Mouse (Mus musculus) lung, embryonic 14.5 days (tissue): ENCODE data around the gene Ppm1h. TPM values are rescaled to one million over a fixed set of nuclear protein-coding genes. Genes with fewer than 3 reads are reported as not detected.
"Not testable (repeated sequence)": the region's sequence is repeated elsewhere in the genome, so short reads cannot be mapped to it uniquely, and the experiment has no call there.

Experiments
- ATAC-seq: fragments of 200-750 bp; cut with Nextera tagmentation; 2 replicates; pipeline ENCODE4 v1.8.0; 2017; ENCODE audit warnings: mild to moderate bottlenecking, moderate TSS enrichment, moderate library complexity; ENCODE audit not compliant: insufficient read depth
- DNase-seq: peaks from one replicate; pipeline ENCODE4 v3.0.0-alpha.2; 2015
- H3K27ac ChIP-seq: fragments of 300-500 bp; sonication (generic); 2 replicates; pipeline ENCODE4 v1.5.1; 2014; ENCODE audit warnings: low read depth, mild to moderate bottlenecking, moderate library complexity
- H3K27me3 ChIP-seq: fragments of 300-500 bp; sonication (generic); 2 replicates; pipeline ENCODE4 v1.6.1; 2014; ENCODE audit warnings: low read length, control low read depth; ENCODE audit not compliant: insufficient read depth
- H3K36me3 ChIP-seq: fragments of 300-500 bp; sonication (generic); 2 replicates; pipeline ENCODE4 v1.6.1; 2014; ENCODE audit warnings: control low read depth; ENCODE audit not compliant: insufficient read depth
- H3K4me1 ChIP-seq: fragments of 300-500 bp; sonication (generic); 2 replicates; pipeline ENCODE4 v1.6.1; 2014; ENCODE audit warnings: antibody characterized with exemption, control low read depth; ENCODE audit not compliant: insufficient read depth
- H3K4me2 ChIP-seq: fragments of 300-500 bp; sonication (generic); 2 replicates; pipeline ENCODE4 v1.6.1; 2014; ENCODE audit warnings: mild to moderate bottlenecking
- H3K4me3 ChIP-seq: fragments of 300-500 bp; sonication (generic); 2 replicates; pipeline ENCODE4 v1.5.1; 2014; ENCODE audit warnings: low read depth, low read length
- H3K9ac ChIP-seq: fragments of 300-500 bp; sonication (generic); 2 replicates; pipeline ENCODE4 v1.6.1; 2014
- H3K9me3 ChIP-seq: fragments of 300-500 bp; sonication (generic); 2 replicates; pipeline ENCODE4 v1.6.1; 2016; ENCODE audit warnings: low read depth, low read length, control low read depth
- CTCF ChIP-seq: IDR thresholded peaks from 2 replicates; pipeline ENCODE4 v1.5.1; 2016; ENCODE audit warnings: antibody characterized with exemption, low read depth
- WGBS: fragments of 180-500 bp; shearing (Covaris S2); extraction: QIAGEN DNeasy Blood & Tissue Kit; methylation state at CpG from one replicate; pipeline ENCODE4 v1.1.7; 2014; 5-methylcytosine and 5-hydroxymethylcytosine counted together
- polyA plus RNA-seq: library from polyadenylated mRNA; unstranded; fragments of >200 nt; fragmentation: Nextera tagmentation; extraction: Ambion mirVana; gene quantifications from 2 replicates; pipeline ENCODE4 v1.2.1, GENCODE M21; 2014

Gene Ppm1h
- polyA plus RNA-seq, 1 experiment from 2014 or later, result 7.1 TPM

DNA sequence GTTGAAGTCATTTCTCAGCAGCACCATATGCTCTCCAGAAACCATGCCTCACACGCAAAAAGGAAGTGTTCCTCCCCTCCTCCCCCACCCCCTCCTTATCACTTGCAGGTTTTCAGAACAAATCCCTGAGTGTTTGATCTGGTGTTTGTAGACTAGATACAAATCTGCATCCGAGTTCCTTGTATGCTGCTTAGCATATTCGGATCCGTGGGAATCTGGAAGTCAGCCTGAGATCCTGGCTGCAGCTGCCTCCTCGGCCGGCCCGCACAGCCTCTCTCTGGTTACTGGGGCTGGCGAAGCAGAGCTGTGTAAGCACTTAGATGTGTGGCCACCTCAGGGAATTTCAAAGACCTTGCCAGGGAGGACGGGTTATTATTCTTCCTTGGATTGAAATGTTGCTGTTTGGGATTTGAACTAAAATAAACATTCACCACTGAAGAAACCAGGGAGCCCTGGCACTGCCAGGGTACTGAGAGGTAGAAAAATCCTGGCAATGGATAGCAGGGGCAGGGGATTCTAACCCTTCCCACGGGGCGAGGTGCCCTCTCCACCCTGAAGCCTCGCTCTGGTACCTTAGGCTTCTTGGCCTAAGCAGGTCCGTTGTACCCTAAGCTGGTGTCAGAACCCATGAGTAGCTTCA lies 252.8 kb downstream of the Ppm1h start:
- no peak for TF ChIP-seq CTCF
- Histone ChIP-seq H3K4me2 (peak overlapping the region; percentile 1; the same call in 1 of the 2 replicates), H3K4me3 (no peak overlapping the region), H3K36me3 (no peaks in the 10 kb centered on the region), H3K4me1 (peaks cover 28% of the 10 kb centered on the region), H3K27me3 (no peaks in the 10 kb centered on the region), H3K27ac (peak overlapping the region; percentile 36; the same call in 1 of the 2 replicates), H3K9ac (no peak overlapping the region), H3K9me3 (no peaks in the 10 kb centered on the region)
- DNase-seq (peak; percentile 76), ATAC-seq (peak; percentile 65; the same call in 1 of the 2 replicates)
- WGBS, result 15% methylated on average over 13 of the region's 13 CpGs

DNA sequence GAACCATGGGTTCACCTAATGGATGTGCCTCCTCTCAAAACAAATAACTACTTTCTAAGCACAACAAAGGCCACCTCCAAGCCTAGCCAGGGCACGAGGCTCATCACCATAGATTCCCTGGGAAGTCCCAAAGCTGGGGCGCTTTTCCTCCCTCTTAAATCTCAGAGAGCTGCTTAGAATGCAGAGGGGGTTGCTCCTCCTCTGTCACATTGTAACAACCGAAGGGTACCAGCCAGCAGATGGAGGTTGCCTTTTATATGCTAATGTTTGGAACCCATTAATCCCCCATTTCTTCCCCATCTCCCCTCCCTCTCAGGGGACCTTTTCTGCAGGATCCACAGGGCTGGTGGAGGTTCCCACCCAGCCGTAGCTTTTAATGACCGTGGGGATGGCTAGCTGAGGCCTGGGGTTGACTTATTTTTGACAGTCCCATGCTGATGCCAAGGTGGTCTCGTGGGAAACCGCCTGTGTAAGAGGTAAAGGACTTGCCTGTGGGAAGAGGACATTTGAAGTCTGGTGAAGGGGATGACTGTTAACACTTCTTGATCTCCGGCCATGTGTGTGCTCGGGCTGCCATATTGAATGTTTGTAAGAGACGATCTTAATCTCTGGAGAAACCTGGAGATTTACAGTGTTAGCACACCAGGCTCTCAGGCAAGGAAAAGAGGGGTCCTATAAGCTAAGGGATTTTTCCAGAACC lies 253.4 kb downstream of the Ppm1h start:
- Histone ChIP-seq H3K4me1 (peaks cover 28% of the 10 kb centered on the region), H3K4me2 (no peak overlapping the region), H3K27ac (no peak overlapping the region), H3K4me3 (no peak overlapping the region), H3K27me3 (no peaks in the 10 kb centered on the region), H3K36me3 (no peaks in the 10 kb centered on the region), H3K9me3 (no peaks in the 10 kb centered on the region), H3K9ac (no peak overlapping the region)
- no peak for DNase-seq
- TF ChIP-seq CTCF, result no peak
- 72% methylated on average over 10 of the region's 10 CpGs for WGBS
- no peak for ATAC-seq

DNA sequence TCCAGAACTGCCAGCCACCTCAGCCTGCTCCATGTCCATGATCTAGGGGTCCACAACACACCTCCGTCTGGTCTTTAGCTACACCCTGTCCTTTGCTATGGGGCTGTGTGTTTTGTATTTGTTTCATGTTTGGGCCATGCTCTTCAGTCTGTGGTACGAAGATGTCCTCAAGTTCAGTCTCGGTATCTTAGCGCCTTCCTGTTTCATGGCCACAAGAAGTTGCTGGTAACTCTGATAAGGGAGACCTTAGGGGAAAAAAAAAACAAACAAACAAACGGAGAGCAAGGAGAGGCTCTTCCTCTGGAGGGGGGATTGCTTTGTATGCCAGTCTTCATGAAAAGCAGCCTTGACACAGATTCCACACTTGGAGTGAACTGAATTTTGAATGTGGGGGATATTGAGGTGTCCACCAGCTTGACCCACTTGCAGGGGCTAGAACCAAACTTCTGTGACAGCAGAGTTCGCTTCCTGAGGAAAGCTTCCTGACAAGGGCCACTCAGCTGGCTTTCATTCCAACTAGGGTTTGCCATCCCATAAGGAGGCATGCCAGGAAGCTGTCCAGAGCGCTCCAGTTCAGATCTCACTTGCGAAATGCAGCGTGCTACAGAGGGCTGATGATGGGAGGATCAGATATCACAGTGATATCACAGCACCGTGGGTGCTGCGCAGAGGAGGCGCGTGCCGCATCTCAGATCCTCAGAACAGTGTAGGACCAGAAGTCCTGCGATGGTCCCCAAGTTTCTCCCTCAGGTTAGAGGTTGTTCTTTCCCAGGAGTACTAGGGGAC lies 254.7 kb downstream of the Ppm1h start:
- H3K27me3 ChIP-seq, result no peaks in the 10 kb centered on the region
- H3K9ac ChIP-seq, result no peak overlapping the region
- H3K36me3 ChIP-seq, result no peaks in the 10 kb centered on the region
- ATAC-seq (peak; percentile 45; the same call in 1 of the 2 replicates), DNase-seq (peak; percentile 56)
- H3K27ac ChIP-seq, result no peak overlapping the region
- H3K4me1 ChIP-seq, result peaks cover 28% of the 10 kb centered on the region
- no peak overlapping the region for H3K4me2 ChIP-seq
- H3K9me3 ChIP-seq, result no peaks in the 10 kb centered on the region
- WGBS, result 57% methylated on average over 15 of the region's 15 CpGs
- no peak overlapping the region for H3K4me3 ChIP-seq
- TF ChIP-seq CTCF, result no peak

DNA sequence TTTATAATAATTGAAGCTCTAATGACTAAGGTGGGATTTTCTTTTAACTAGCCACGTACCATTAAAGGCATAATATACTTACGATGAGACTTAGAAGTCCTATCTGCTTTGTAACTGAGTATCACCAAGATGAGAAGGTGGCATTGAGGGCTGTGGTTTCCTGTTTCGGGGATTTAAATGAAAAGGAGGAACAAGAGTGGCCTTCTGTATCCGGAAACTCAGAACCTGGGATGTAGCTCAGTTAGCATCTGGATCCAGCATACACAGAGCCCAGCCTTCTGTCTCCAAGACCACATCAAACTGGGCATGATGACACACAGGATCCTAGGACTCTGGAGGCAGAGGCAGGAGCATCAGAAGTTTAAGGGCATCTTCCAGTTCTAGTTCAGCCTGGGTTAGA lies 256.8 kb downstream of the Ppm1h start:
- not testable (repeated sequence) for H3K4me2 ChIP-seq, ATAC-seq, H3K27ac ChIP-seq, H3K27me3 ChIP-seq, DNase-seq, H3K9ac ChIP-seq, H3K4me3 ChIP-seq, H3K36me3 ChIP-seq, H3K9me3 ChIP-seq
- peaks cover 18% of the 10 kb centered on the region for H3K4me1 ChIP-seq
- no CpG with 5 or more reads among the region's 4 CpGs for WGBS

DNA sequence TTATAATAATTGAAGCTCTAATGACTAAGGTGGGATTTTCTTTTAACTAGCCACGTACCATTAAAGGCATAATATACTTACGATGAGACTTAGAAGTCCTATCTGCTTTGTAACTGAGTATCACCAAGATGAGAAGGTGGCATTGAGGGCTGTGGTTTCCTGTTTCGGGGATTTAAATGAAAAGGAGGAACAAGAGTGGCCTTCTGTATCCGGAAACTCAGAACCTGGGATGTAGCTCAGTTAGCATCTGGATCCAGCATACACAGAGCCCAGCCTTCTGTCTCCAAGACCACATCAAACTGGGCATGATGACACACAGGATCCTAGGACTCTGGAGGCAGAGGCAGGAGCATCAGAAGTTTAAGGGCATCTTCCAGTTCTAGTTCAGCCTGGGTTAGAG lies 258.8 kb downstream of the Ppm1h start:
- no CpG with 5 or more reads among the region's 4 CpGs for WGBS
- not testable (repeated sequence) for ATAC-seq

DNA sequence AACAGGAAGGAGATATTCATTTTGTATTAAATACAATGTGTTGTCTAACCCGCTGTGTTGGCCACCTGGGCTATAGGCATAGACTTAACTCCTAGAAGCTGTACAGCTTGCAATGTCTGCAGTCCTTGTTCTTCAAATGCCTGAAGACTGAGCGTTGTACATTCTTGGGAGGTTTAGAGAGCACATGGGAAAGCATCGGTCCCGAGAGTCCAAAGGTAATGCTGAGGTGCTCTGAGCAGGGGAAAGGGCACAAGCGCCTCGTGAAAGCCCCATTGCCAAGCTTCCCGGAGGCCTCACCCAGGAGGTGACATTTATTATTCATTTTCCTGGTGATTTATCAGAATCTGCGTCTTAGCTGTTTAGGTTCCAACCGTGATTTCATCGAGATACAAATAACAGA lies 261.0 kb downstream of the Ppm1h start:
- TF ChIP-seq CTCF, result no peak
- no peak overlapping the region for H3K4me2 ChIP-seq
- 83% methylated on average over 10 of the region's 10 CpGs for WGBS
- ATAC-seq (no peak), DNase-seq (no peak)
- no peaks in the 10 kb centered on the region for H3K36me3 ChIP-seq
- no peak overlapping the region for H3K27ac ChIP-seq
- no peak overlapping the region for H3K9ac ChIP-seq
- H3K27me3 ChIP-seq, result no peaks in the 10 kb centered on the region
- no peak overlapping the region for H3K4me3 ChIP-seq
- H3K4me1 ChIP-seq, result 0 out of 2 replicates have a peak, but pooled peaks cover 5% of the 10 kb centered on the region
- H3K9me3 ChIP-seq, result no peaks in the 10 kb centered on the region

More for the DNA sequence above, 258.8 kb downstream of the Ppm1h start:
- not testable (repeated sequence) for H3K27ac ChIP-seq, H3K36me3 ChIP-seq, H3K9ac ChIP-seq, H3K4me2 ChIP-seq, H3K9me3 ChIP-seq, H3K27me3 ChIP-seq, DNase-seq, H3K4me3 ChIP-seq, H3K4me1 ChIP-seq

DNA sequence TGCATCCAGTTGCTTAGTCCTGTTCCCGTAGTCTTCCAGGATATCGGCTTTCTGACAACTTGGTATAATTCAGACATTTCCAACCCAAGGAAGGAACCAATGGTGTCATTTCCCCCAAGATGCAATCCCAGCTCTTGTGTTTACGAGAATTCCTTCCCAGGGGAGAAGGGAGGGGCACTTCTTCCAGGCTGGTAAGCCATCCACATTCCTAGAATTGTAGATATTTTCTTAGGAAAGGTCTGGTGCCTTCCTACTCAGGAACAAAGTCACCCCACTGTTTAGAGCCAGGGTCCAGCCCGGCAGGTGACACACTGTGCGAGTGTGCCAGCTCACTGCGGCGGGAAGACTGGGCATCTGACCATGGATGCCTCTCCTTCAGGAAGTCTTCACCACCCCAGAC lies 264.2 kb downstream of the Ppm1h start:
- WGBS, result 79% methylated on average over 7 of the region's 7 CpGs
- no peak; the same call in 1 of the 2 replicates for ATAC-seq

More for the DNA sequence above, 264.2 kb downstream of the Ppm1h start:
- no peak for TF ChIP-seq CTCF
- no peak for DNase-seq
- no peak overlapping the region for H3K9ac ChIP-seq
- H3K27me3 ChIP-seq, result no peaks in the 10 kb centered on the region
- H3K36me3 ChIP-seq, result no peaks in the 10 kb centered on the region
- no peak overlapping the region for H3K27ac ChIP-seq
- H3K9me3 ChIP-seq, result no peaks in the 10 kb centered on the region
- 0 out of 2 replicates have a peak, but pooled peaks cover 5% of the 10 kb centered on the region for H3K4me1 ChIP-seq
- no peak overlapping the region for H3K4me2 ChIP-seq
- H3K4me3 ChIP-seq, result no peak overlapping the region
